In the genomic region with DNA sequence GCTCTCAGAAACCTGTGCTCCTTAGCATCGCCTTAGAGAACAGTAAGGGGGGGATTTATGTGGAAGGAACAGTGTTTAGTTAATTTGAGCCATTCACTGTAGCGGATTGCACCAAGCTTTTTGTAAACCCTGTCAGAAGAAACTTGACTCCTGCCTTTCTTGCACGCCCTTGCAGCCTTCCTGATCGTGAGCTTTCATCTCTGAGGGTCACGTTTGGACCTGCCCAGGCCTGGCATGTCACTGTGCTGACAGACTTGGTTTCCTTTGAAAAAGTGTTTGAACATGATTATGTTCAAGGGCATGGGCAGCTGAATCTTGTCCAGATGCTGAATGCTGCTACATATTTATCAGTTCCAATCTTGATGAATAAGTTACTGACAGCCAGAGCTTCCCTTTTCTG, we compare ENCODE assay signal across 15 mouse cellular contexts.
DNase-seq lines count a peak whose midpoint lies in the region; ATAC-seq and TF ChIP-seq lines count a peak whose summit lies in the region.
"Had no signal": no experiment of that assay in that cellular context is flagged by ENCODE, and none has a peak within 500 bp of the region (broad histone marks: within the 10 kb centered on the region; RNA-seq: fewer than 3 reads in every experiment).

No protein-coding gene starts in this region.

- H3K9me3 ChIP-seq in kidney, embryonic 14.5 days (ENCODE audit: control insufficient read depth, low read length), result no peaks in the 10 kb centered on the region
- H3K9me3 ChIP-seq in limb, embryonic 14.5 days (ENCODE audit: control insufficient read depth, low read length), result no peaks in the 10 kb centered on the region

- ATAC-seq in kidney, embryonic 14.5 days (ENCODE audit: low FRiP score, low TSS enrichment), result peak; percentile 57; the same call in 1 of the 2 replicates
- ATAC-seq in limb, embryonic 14.5 days (ENCODE audit: low FRiP score, low read depth), result 0 out of 2 replicates have a peak, but pooled peaks have one; percentile 26
- ATAC-seq: intestine, embryonic 16.5 days had no signal

- 13% methylated on average over 5 of the region's 5 CpGs for WGBS in kidney, embryonic 14.5 days
- 20% methylated on average over 5 of the region's 5 CpGs for WGBS in limb, embryonic 14.5 days

- intact Hi-C loops in left cerebral cortex, postnatal 25 days (cut with DNase I), result no loop called here

- 0 out of 2 replicates have a peak, but pooled peaks cover 3% of the 10 kb centered on the region for H3K4me1 ChIP-seq in kidney, embryonic 14.5 days (ENCODE audit: control insufficient read depth, insufficient read depth, low read length)
- H3K4me1 ChIP-seq in limb, embryonic 14.5 days (ENCODE audit: control insufficient read depth, insufficient read depth, low read length), result peaks cover 3% of the 10 kb centered on the region; the same call in 1 of the 2 replicates

- DNase-seq in kidney, adult 18-20 months, result no peak
- peak; percentile 11 for DNase-seq in MN1 (ENCODE audit: low spot score)
- peak; percentile 22 for DNase-seq in embryo, embryonic 9.5 days (ENCODE audit: extremely low spot score)
- no peak for DNase-seq in limb, embryonic 14.5 days (ENCODE audit: low spot score)
- DNase-seq in retina, postnatal 1 day, result no peak
- no peak for DNase-seq in left cerebral cortex, postnatal 25 days (ENCODE audit: low spot score in 2 of 2)
- no peak for DNase-seq in yolk sac, embryonic 10.5 days (ENCODE audit: low spot score)
- DNase-seq: cerebellum, adult 18-20 months; heart, adult 18-20 months; heart, postnatal 10 days; lung, postnatal 14 days; midbrain, embryonic 14.5 days had no signal

- H3K27me3 ChIP-seq in kidney, embryonic 14.5 days (ENCODE audit: control insufficient read depth, insufficient read depth, low read length), result no peaks in the 10 kb centered on the region
- H3K27me3 ChIP-seq in limb, embryonic 14.5 days (ENCODE audit: control insufficient read depth, insufficient read depth, low read length), result no peaks in the 10 kb centered on the region

- TF ChIP-seq POLR2A in limb, embryonic 14.5 days (IDR thresholded peaks at IDR 0.05; ENCODE audit: borderline replicate concordance, extremely low read depth, insufficient read depth, insufficient read length), result no peak

- no peak overlapping the region for H3K4me3 ChIP-seq in kidney, embryonic 14.5 days (ENCODE audit: low read length)
- H3K4me3 ChIP-seq in limb, embryonic 14.5 days (replicated peaks; ENCODE audit: low read length), result no peak overlapping the region

- H3K36me3 ChIP-seq in kidney, embryonic 14.5 days (ENCODE audit: control insufficient read depth, insufficient read depth, low read length), result no peaks in the 10 kb centered on the region
- H3K36me3 ChIP-seq in limb, embryonic 14.5 days (ENCODE audit: control insufficient read depth, insufficient read depth, low read length), result no peaks in the 10 kb centered on the region

- no peak overlapping the region for H3K27ac ChIP-seq in kidney, embryonic 14.5 days (ENCODE audit: low read depth, low read length)
- H3K27ac ChIP-seq in limb, embryonic 14.5 days (replicated peaks; ENCODE audit: low read depth, low read length), result no peak overlapping the region

- no peak overlapping the region for H3K4me2 ChIP-seq in kidney, embryonic 14.5 days (replicated peaks; ENCODE audit: low read depth, low read length)
- H3K4me2 ChIP-seq in limb, embryonic 14.5 days (replicated peaks; ENCODE audit: low read depth, low read length, severe bottlenecking), result no peak overlapping the region
- H3K4me2 ChIP-seq: liver, embryonic 11.5 days had no signal

- H3K9ac ChIP-seq in kidney, embryonic 14.5 days (ENCODE audit: low read depth, low read length), result no peak overlapping the region
- H3K9ac ChIP-seq in limb, embryonic 14.5 days (ENCODE audit: low read depth, low read length, severe bottlenecking), result no peak overlapping the region

Comparison
In these comparisons a context has a peak if more than half of its experiments do, and no peak if none do; other contexts are left out.
1. DNase-seq: peak in MN1 (single experiment) and embryo, embryonic 9.5 days (single experiment); none in kidney, adult 18-20 months (single experiment), limb, embryonic 14.5 days (single experiment), retina, postnatal 1 day (single experiment), left cerebral cortex, postnatal 25 days (0 of 2) and yolk sac, embryonic 10.5 days (single experiment).